Mouse (Mus musculus) layer of hippocampus, adult 9-10 months (tissue): ENCODE results near the gene Zcchc17.

ENCODE experiments used
- DNase-seq: peaks from one replicate; pipeline ENCODE4 v3.0.0; 2022; ENCODE audit warnings: low spot score

Gene Zcchc17

GRCm38 (mm10) chr4:130283826-130284225, 75.9 kb downstream of the Zcchc17 start:
- no peak for DNase-seq

GRCm38 (mm10) chr4:130282856-130283255, 76.9 kb downstream of the Zcchc17 start:
- no peak for DNase-seq

GRCm38 (mm10) chr4:130279105-130279504, 80.6 kb downstream of the Zcchc17 start, which contains the start of gene Serinc2:
TSS of gene Serinc2 (minus strand) at chr4:130279205.
- DNase-seq: no peak

GRCm38 (mm10) chr4:130276573-130277176, 83.1 kb downstream of the Zcchc17 start:
- DNase-seq: no peak

GRCm38 (mm10) chr4:130275823-130276105, 84.0 kb downstream of the Zcchc17 start:
- no peak for DNase-seq

- no peak for DNase-seq
These were observed 84.5 kb downstream of the Zcchc17 start for GRCm38 (mm10) chr4:130275016-130275822.

GRCm38 (mm10) chr4:130274346-130275015, 85.3 kb downstream of the Zcchc17 start:
- DNase-seq: no peak

- no peak for DNase-seq
These were observed 85.9 kb downstream of the Zcchc17 start for GRCm38 (mm10) chr4:130273698-130274345.

GRCm38 (mm10) chr4:130270611-130271347, 89.0 kb downstream of the Zcchc17 start:
- peak; percentile 43 for DNase-seq

- peak; percentile 59 for DNase-seq
These were observed 89.7 kb downstream of the Zcchc17 start for GRCm38 (mm10) chr4:130270089-130270488.

GRCm38 (mm10) chr4:130268736-130269135, 91.0 kb downstream of the Zcchc17 start:
- no peak for DNase-seq

GRCm38 (mm10) chr4:130267069-130267468, 92.7 kb downstream of the Zcchc17 start:
- DNase-seq: no peak

- DNase-seq: no peak
These were observed 93.1 kb downstream of the Zcchc17 start for GRCm38 (mm10) chr4:130266601-130267000.
